Mouse (Mus musculus) lung, adult 2 months (tissue): Measurements from ENCODE around the gene Kcnd1. TPM values are rescaled to one million over a fixed set of nuclear protein-coding genes. Genes with fewer than 3 reads are reported as not detected.

ENCODE experiments used
- DNase-seq: peaks from one replicate; pipeline ENCODE4 v3.0.0; 2022
- H3K4me1 ChIP-seq: fragments of 200-500 bp; 2 replicates; pipeline ENCODE4 v1.6.1; 2011; ENCODE audit warnings: low read length; ENCODE audit not compliant: control insufficient read depth, insufficient read depth
- H3K4me3 ChIP-seq: fragments of 200-500 bp; replicated peaks from 2 replicates; pipeline ENCODE3; 2011; ENCODE audit warnings: low read depth, mild to moderate bottlenecking, control low read depth, low read length; ENCODE audit errors: extremely low read depth
- CTCF ChIP-seq: fragments of 200-500 bp; IDR thresholded peaks from 2 replicates; pipeline ENCODE4 v1.5.1; 2011; ENCODE audit warnings: mild to moderate bottlenecking, low read length, control low read depth; ENCODE audit not compliant: insufficient read depth
- POLR2A ChIP-seq: fragments of 200-500 bp; IDR thresholded peaks from 2 replicates; pipeline ENCODE4 v1.6.1; 2011; ENCODE audit warnings: low read depth, mild to moderate bottlenecking, control low read depth, low read length, borderline replicate concordance; ENCODE audit errors: extremely low read depth
- WGBS: fragments of 180-500 bp; shearing (Covaris S2); methylation state at CpG from one replicate; pipeline ENCODE4 v1.1.7; 2018; 5-methylcytosine and 5-hydroxymethylcytosine counted together
- polyA plus RNA-seq: library from polyadenylated mRNA; depleted of rRNA; stranded (reverse); fragments of >200 nt; gene quantifications from 2 replicates; pipeline ENCODE4 v1.2.3, GENCODE M21; 2012; rRNA removed

Kcnd1 gene
- 0.84 and 1.0 TPM in 2 replicates for polyA plus RNA-seq

DNA sequence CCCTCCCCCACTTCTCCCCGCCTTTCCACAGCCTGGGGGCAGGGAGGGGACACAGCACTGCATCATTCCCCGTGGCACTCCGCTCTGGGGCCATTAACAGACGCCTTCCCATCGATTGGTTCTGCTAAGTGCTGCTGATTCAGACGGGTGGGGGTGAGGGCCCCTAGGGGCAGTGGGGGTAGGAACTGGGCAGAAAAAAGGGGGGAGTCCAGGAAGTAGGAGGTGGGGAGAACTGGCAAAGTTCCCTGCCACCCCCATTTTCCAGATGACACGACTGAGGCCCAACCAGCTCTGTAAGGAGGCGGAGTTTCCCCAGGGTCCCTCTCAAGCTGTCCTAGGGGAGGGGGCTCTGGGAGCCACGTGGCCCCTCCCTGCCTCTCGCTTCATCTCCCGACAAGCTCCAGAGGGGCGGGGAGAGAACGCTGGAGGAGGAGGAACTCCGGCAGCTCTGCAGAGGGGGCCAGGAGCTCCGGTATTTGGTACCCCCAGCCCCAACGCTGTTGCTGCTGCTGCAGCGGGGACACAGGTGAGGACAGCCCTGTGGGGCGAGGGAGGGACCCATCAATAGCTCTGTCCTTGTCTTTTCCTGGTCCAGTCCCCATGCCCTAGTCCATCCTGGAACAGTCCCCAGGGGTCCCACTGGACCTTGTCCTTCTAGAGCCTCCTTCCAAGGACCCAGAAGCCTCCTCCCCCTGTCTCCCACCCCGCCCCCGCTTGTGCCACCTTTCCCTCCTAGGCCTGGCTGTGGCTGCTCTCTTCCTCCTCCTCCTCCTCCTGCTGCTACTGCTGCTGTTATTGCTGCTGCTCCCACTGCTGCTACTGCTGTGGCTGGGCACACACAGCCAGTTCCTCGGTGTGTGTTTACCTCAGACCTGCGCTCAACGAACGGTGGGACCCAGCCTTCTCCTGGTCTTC is at the start of gene Kcnd1:
Kcnd1 (plus strand) TSS at position 425 of the 915 bp plus-strand sequence.
- WGBS = 24% methylated on average over 24 of the region's 24 CpGs

DNA sequence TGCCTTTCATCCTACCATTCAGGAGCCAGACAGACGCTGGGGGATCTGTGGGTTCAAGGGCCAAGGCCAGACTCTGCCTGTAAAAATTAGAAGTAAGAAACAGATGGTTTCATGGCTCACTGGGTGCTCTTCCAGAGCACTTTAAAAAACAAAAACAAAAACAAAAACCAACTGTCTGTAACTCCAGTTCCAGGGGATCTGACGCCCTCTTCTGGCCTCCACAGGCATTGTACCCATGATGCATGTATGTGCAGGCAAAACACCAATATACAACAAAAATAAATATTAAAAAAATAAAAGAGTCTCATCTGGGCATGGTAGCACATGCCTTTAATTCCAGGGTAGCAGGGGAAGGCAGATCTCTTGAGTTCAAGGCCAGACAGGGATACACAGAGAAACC is 49.3 kb upstream of the Kcnd1 start:
- DNase-seq = no peak
- WGBS = 57% methylated on average over 2 of the region's 2 CpGs
- 0 out of 2 replicates have a peak, but pooled peaks have one; percentile 7 for TF ChIP-seq CTCF
- no peak for TF ChIP-seq POLR2A

More for the DNA sequence above, at the start of gene Kcnd1:
- Histone ChIP-seq H3K4me3 (no peak within 1 kb of the TSS), H3K4me1 (no peaks in the 10 kb centered on the region)
- DNase-seq = no peak
- no peak for TF ChIP-seq POLR2A
- no peak for TF ChIP-seq CTCF

DNA sequence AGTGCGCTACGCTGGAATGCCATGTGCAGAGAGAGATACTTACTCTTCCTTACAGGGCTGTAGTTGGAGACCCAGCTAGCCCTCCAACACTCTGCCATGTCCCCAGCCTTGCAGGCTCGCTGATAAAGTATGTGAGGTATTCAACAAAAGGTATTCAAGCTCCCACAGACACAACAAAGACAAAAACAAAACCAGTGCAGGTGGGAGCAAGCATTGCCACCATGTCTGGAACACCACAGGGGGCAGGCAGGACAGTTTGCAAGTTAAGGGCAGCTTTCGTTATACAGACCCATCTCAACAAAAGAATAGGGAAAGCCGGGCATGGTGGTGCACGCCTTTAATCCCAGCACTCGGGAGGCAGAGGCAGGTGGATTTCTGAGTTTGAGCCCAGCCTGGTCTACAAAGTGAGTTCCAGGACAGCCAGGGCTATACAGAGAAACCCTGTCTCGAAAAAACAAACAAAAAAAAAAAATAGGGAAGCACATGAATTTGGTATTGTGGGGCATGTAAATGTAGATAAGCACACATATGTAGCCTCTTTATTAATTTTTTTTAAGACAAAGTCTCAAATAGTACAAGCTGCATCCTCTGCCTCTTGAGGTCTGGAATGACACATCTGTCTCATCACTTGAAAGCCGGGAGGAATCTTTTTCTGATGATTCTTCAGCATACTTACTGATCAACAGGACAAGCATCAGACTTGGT is 46.4 kb upstream of the Kcnd1 start:
- WGBS = 69% methylated on average over 9 of the region's 9 CpGs
- no peak for TF ChIP-seq POLR2A
- no peak for TF ChIP-seq CTCF
- Histone ChIP-seq H3K4me1 (no peaks in the 10 kb centered on the region), H3K4me3 (no peak overlapping the region)
- DNase-seq = no peak

More for the DNA sequence above, 49.3 kb upstream of the Kcnd1 start:
- Histone ChIP-seq H3K4me3 (no peak overlapping the region), H3K4me1 (no peaks in the 10 kb centered on the region)

DNA sequence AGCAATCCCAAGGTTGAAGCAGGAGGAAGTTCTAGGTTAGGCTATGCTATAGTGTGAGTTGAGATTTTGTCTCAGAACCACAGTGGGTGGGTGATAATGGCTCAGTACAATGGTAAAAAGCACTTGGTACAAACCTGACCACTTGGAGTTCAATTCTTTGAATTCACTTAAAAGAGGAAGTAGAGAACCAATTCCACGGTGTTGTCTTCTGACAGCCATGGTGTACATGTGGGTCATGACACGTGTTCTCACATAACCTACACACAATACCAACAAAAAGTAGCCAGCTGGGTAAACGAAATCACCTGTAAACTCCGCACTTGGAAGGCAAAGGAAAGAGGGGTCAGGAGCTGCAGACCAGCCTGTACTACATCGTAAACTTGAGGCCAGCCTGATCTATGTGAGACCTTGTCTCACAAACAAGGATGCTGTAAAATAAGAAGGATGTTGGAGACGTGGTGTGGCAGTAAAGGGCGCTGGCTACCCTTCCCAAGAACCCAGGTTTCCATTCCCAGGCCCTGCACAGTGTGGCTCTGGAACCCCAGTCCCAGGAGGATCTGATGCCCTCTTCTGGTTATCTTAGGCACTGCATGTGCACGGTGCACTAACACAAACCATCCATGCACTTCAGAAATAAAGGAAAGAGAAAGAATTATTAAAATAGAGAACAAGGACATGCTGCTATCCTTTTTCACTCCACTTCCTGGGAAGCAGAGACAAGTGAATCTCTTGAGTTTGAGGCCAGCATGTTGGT is 45.6 kb upstream of the Kcnd1 start:
- Histone ChIP-seq H3K4me3 (no peak overlapping the region), H3K4me1 (no peaks in the 10 kb centered on the region)
- DNase-seq = peak; percentile 33
- 41% methylated on average over 8 of the region's 8 CpGs for WGBS
- TF ChIP-seq POLR2A (no peak), CTCF (peak; percentile 67)

DNA sequence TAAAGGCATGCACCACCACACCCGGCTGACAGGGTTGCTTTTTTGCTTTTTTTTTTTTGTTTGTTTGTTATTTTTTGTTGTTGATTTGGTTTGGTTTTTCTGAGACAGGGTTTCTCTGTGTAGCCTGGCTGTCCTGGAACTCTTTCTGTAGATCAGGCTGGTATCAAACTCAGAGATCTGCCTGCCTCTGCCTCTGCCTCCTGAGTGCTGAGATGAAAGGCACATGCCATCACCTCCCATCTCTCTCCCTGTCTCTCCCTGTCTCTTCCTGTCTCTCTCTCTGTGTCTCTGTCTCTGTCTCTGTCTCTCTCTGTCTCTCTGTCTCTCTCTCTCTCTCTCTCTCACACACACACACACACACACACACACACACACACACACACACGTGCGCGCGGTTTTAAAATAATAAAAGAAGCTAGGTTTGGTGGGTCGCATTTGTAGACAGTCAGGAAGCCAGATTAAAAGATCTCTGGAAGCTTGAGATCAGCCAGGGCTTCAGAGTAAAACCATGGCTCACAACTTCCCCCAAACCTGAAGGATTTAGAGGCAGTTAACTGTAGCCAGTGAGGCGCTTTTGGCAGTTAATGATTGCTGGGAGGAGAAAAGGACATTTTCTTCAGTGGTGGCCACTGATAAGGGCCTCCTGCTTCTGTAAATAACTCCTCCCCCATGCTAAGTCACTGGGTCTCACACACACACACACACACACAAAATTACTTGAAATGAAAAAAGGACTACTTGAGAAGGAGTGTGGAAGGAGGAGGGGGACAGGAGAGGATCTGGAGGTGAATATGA is 43.4 kb upstream of the Kcnd1 start:
- Histone ChIP-seq H3K4me1 (no peaks in the 10 kb centered on the region), H3K4me3 (no peak overlapping the region)
- 71% methylated on average over 7 of the region's 7 CpGs for WGBS
- no peak for DNase-seq
- TF ChIP-seq POLR2A (no peak), CTCF (no peak)

DNA sequence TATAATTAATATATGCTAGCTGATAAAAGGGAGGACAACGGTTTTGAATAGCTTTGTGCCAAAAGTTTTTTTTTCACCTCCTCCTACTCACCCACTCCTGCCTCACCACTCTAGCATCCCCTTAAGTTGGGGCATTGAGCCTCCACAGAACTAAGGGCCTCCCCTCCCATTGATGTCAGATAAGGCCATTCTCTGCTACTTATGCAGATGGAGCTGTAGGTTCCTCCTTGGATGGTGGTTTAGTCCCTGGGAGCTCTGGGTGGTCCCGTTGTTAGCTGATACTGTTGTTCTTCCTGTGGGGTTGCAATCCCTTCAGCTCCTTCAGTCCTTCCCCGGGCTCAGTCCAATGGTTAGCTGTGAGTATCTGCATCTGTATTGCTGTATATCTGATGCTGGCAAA is 42.8 kb upstream of the Kcnd1 start:
- TF ChIP-seq POLR2A (no peak), CTCF (no peak)
- no peak for DNase-seq
- no peak overlapping the region for H3K4me3 ChIP-seq
- no peaks in the 10 kb centered on the region for H3K4me1 ChIP-seq
- WGBS = 29% methylated on average over 3 of the region's 3 CpGs

DNA sequence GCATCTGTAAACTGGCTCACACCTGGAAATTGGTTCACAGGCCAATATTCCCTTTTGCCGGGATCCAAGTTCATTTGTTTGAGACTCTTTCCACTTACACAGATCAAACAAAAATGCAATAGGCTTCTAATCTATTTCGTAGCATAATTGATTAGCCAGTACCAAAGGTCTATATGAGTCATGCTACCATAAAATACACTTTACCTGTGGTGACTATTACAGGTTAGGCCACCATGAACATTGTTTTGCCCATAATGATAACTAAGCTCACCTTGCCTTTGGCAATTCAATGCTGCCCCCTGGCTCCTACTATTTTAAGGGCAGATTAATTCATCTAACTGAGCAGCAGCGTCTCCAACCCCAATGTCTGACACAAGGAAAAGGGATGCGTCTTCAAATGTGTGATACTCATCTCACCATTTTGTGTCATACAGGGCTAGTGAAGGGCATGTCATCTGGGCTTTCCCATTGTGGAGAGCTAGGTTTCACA is 39.4 kb upstream of the Kcnd1 start:
- H3K4me1 ChIP-seq = no peaks in the 10 kb centered on the region
- TF ChIP-seq CTCF = no peak
- TF ChIP-seq POLR2A = no peak
- 73% methylated on average over 4 of the region's 4 CpGs for WGBS
- no peak overlapping the region for H3K4me3 ChIP-seq
- no peak for DNase-seq

DNA sequence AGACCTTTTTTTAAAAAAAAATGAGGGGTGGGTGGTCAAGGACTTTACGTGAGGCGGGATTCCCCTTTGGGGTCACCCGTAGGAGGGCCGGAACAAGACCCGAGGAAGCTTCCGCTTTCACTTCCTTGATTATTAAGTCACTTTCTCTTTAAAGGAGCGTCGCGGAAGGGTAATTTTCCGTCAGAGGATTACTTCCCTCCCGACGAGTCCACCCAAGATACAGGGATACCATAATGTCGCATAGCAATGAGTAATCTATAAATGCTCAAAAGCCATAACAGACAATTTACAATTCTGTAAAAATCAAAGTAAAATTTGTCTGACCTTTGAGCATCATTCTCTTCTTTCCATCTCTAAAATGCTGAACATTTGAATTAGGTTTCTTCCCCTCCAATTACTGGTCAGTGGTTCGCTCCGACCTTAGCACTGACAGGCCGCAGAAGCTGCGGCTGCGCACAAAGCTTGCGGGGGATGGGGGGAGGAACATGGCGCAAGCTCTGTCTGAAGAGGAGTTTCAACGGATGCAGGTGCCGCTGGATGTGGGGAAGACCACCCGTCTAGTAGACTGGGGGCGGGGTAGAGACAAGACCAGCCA is 32.5 kb upstream of the Kcnd1 start, which contains the start of gene Gripap1:
Gripap1 (plus strand) TSS at position 224 of the 595 bp plus-strand sequence.
- peak; percentile 71; the same call in 1 of the 2 replicates for TF ChIP-seq POLR2A
- TF ChIP-seq CTCF = no peak
- DNase-seq = peak; percentile 61

More for the DNA sequence above, 32.5 kb upstream of the Kcnd1 start, which contains the start of gene Gripap1:
- no peaks in the 10 kb centered on the region for H3K4me1 ChIP-seq
- WGBS = 19% methylated on average over 24 of the region's 24 CpGs
- peak within 1 kb of the TSS; percentile 73 for H3K4me3 ChIP-seq
